Mouse (Mus musculus): ENCODE results near the gene Fam219a. TPM values are rescaled to one million over a fixed set of nuclear protein-coding genes. Genes with fewer than 3 reads are reported as not detected.

The Fam219a gene
- polyA plus RNA-seq, 1 experiment from 2014 or later = 16.8 TPM

DNA sequence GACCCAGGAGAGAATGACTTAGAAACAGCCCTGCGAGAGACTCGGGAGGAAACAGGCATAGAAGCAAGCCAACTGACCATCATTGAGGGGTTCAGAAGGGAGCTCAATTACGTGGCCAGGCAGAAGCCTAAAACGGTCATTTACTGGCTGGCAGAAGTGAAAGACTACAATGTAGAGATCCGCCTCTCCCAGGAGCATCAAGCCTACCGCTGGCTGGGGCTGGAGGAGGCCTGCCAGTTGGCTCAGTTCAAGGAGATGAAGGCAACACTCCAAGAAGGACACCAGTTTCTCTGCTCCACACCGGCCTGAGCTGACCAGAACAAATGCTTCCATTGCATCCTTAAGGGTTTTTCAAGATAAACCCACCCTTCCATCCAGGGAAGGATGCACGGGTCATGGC is 89.1 kb downstream of the Fam219a start:
- no peak overlapping the region for H3K4me2 ChIP-seq
- H3K4me1 ChIP-seq = peaks cover 4% of the 10 kb centered on the region; the same call in 1 of the 2 replicates
- ATAC-seq (replicated peaks) = no peak
- no peaks in the 10 kb centered on the region for H3K27me3 ChIP-seq (replicated peaks)
- H3K9me3 ChIP-seq = no peaks in the 10 kb centered on the region
- H3K9ac ChIP-seq = no peak overlapping the region
- H3K4me3 ChIP-seq = no peak overlapping the region
- 81% methylated on average over 8 of the region's 8 CpGs for WGBS
- no peak overlapping the region for H3K27ac ChIP-seq
- H3K36me3 ChIP-seq (replicated peaks) = no peaks in the 10 kb centered on the region; the same call in 1 of the 2 replicates

GRCm38 (mm10) chr4:41479456-41479804 is 89.9 kb downstream of the Fam219a start:
- Histone ChIP-seq H3K4me2 (no peak overlapping the region), H3K27ac (no peak overlapping the region), H3K4me1 (peaks cover 4% of the 10 kb centered on the region; the same call in 1 of the 2 replicates), H3K4me3 (no peak overlapping the region), H3K9ac (no peak overlapping the region), H3K36me3 (replicated peaks) (no peaks in the 10 kb centered on the region; the same call in 1 of the 2 replicates), H3K9me3 (no peaks in the 10 kb centered on the region), H3K27me3 (replicated peaks) (no peaks in the 10 kb centered on the region)
- no peak for ATAC-seq (replicated peaks)
- WGBS = 85% methylated on average over 1 of the region's 1 CpGs

DNA sequence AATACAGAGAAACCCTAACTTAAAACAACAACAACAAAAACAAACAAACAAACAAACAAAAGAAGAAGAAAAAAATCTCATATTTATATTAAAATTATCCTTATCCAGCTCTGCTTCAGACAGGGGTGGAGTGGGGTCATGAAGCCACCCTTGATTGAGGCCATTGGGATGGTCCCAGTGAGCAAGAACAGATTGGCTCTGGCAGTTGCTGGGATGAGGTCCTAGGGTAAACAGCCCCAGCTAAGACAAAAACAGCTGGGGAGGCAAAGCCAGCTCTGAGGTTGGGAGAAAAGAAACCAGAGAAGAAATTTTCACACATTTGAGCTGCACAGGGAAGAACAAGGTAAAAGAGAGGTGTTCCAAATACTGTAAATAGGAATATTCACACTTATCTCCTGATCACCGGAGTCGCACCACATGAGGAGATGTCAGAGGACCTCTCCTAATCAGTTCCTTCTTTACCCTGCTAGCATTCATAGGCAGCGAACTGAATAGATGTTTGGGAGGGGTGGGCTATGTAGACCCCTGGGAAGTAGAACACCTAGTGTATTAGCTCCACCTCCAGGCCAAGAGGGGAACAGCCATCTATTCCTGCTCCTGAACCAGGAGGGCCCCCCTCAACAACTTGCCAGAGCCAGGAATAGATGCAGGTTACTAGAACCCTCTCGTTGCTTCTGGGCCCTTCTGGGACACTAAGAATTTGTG is 90.4 kb downstream of the Fam219a start:
- no peaks in the 10 kb centered on the region for H3K9me3 ChIP-seq
- H3K4me1 ChIP-seq = peaks cover 4% of the 10 kb centered on the region; the same call in 1 of the 2 replicates
- ATAC-seq (replicated peaks) = no peak
- no peak overlapping the region for H3K27ac ChIP-seq
- H3K9ac ChIP-seq = no peak overlapping the region
- no peak overlapping the region for H3K4me3 ChIP-seq
- H3K36me3 ChIP-seq (replicated peaks) = no peaks in the 10 kb centered on the region; the same call in 1 of the 2 replicates
- 69% methylated on average over 4 of the region's 4 CpGs for whole genome bisulfite sequencing
- H3K4me2 ChIP-seq = no peak overlapping the region
- H3K27me3 ChIP-seq (replicated peaks) = no peaks in the 10 kb centered on the region

- Histone ChIP-seq H3K9ac (no peak overlapping the region), H3K4me3 (no peak overlapping the region), H3K36me3 (replicated peaks) (no peaks in the 10 kb centered on the region; the same call in 1 of the 2 replicates), H3K4me2 (no peak overlapping the region), H3K9me3 (no peaks in the 10 kb centered on the region), H3K27ac (no peak overlapping the region), H3K27me3 (replicated peaks) (no peaks in the 10 kb centered on the region), H3K4me1 (peaks cover 4% of the 10 kb centered on the region; the same call in 1 of the 2 replicates)
- 91% methylated on average over 9 of the region's 9 CpGs for WGBS
- no peak for ATAC-seq (replicated peaks)
These were observed 91.6 kb downstream of the Fam219a start for GRCm38 (mm10) chr4:41477648-41478160.

- Histone ChIP-seq H3K4me3 (no peak overlapping the region), H3K27ac (no peak overlapping the region), H3K9me3 (no peaks in the 10 kb centered on the region), H3K36me3 (replicated peaks) (no peaks in the 10 kb centered on the region), H3K9ac (no peak overlapping the region), H3K4me1 (peaks cover 22% of the 10 kb centered on the region; the same call in 1 of the 2 replicates), H3K4me2 (no peak overlapping the region), H3K27me3 (replicated peaks) (no peaks in the 10 kb centered on the region)
- 77% methylated on average over 1 of the region's 1 CpGs for WGBS
- no peak for ATAC-seq (replicated peaks)
These were observed 98.0 kb downstream of the Fam219a start for GRCm38 (mm10) chr4:41471384-41471689.

GRCm38 (mm10) chr4:41470684-41471383 is 98.5 kb downstream of the Fam219a start:
- Histone ChIP-seq H3K9ac (no peak overlapping the region), H3K4me3 (no peak overlapping the region), H3K27me3 (replicated peaks) (no peaks in the 10 kb centered on the region), H3K4me1 (peaks cover 22% of the 10 kb centered on the region; the same call in 1 of the 2 replicates), H3K36me3 (replicated peaks) (no peaks in the 10 kb centered on the region), H3K9me3 (no peaks in the 10 kb centered on the region), H3K4me2 (no peak overlapping the region), H3K27ac (no peak overlapping the region)
- 21% methylated on average over 5 of the region's 5 CpGs for WGBS
- ATAC-seq (replicated peaks) = peak; percentile 43

DNA sequence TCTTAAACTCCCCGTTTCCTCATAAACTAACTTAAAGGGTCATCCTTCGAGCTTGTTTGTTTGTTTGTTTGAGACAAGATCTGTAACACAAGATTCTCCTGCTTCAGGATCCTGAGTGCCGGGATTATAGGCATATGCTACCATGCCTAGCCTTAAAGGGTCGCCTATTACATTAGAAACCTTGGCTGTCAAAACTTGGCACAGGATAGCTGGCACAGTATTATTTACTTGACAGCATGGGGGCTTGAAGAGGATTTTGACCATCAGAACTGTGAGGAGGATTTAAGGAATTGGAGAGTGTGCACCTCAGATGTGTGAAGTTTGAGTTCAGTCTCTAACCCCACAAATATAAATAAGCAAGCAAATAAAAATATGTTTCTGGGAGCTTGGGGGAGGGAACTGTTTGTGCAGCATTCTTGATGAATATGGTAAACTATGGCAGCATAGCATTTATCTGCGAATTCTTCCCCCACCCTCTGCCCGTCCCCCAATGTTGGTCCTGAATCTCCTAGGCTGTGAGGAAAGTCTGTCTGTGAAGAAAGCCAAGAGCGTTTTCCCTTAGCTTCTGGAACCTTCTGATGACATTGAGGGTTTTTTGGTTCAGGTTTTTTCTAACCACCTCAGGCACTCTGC is 99.2 kb downstream of the Fam219a start:
- H3K4me1 ChIP-seq = peaks cover 22% of the 10 kb centered on the region; the same call in 1 of the 2 replicates
- WGBS = 50% methylated on average over 7 of the region's 7 CpGs
- no peak overlapping the region for H3K4me3 ChIP-seq
- H3K9me3 ChIP-seq = no peaks in the 10 kb centered on the region
- H3K27me3 ChIP-seq (replicated peaks) = no peaks in the 10 kb centered on the region
- H3K36me3 ChIP-seq (replicated peaks) = no peaks in the 10 kb centered on the region
- no peak overlapping the region for H3K9ac ChIP-seq
- ATAC-seq (replicated peaks) = no peak
- H3K27ac ChIP-seq = no peak overlapping the region
- H3K4me2 ChIP-seq = no peak overlapping the region

DNA sequence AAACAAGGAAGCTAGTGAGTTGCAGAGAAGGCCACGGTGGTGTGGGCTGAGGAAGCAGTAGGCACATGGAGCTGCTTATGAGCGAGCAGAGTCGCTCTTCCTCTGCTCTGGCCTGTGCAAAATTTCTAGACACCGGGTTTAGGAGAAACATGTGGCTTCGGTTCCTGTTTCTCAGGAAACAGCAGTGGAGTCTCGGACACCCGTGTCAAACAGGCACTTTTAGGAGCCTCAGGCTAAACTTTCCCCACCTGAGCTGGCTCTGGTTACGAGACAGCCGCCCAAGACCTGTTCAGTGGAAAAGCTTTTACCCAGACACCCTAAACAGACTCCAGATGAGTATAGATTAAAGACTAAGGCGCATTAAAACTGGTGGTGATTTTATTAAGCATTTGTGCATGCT is 100.1 kb downstream of the Fam219a start:
- Histone ChIP-seq H3K4me3 (no peak overlapping the region), H3K36me3 (replicated peaks) (no peaks in the 10 kb centered on the region), H3K4me2 (no peak overlapping the region), H3K4me1 (peaks cover 23% of the 10 kb centered on the region; the same call in 1 of the 2 replicates), H3K27ac (no peak overlapping the region), H3K9ac (no peak overlapping the region), H3K9me3 (no peaks in the 10 kb centered on the region), H3K27me3 (replicated peaks) (no peaks in the 10 kb centered on the region)
- WGBS = 76% methylated on average over 10 of the region's 10 CpGs
- ATAC-seq (replicated peaks) = no peak

DNA sequence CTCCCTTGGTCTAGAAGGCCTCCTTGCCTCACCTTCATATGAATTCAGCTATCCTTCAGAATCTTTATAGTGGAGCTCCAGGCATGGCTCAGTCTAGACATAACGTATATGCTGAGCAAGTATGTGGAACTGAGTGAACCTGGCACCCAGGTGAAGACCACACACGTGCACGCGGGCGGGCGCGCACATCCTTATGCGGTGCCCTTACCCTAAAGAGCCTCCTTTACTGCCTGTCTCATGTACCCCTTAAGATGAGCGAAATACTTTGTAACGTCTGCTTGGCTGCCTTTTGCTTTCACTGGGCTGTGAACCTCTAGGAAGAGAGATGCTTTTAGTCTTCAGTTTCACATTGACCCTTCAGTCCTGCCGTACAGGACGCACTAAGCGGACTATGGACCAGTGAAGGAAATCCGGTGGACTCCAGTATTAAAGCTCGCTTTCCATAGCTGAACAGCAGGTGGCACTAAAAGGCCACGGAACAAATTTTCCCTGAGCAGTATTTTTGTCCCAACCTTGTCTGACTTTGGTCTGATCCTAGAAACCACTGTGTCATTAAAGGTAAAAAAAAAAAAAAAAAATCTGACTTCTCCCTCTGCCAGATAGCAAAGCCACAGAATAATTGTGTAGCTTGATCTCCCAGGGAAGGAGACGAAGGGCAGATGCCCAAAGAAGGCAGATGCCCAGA is 100.8 kb downstream of the Fam219a start:
- H3K27me3 ChIP-seq (replicated peaks) = no peaks in the 10 kb centered on the region
- H3K9me3 ChIP-seq = no peaks in the 10 kb centered on the region
- H3K36me3 ChIP-seq (replicated peaks) = no peaks in the 10 kb centered on the region
- H3K4me2 ChIP-seq = no peak overlapping the region
- no peak overlapping the region for H3K27ac ChIP-seq
- peaks cover 28% of the 10 kb centered on the region for H3K4me1 ChIP-seq
- no peak overlapping the region for H3K4me3 ChIP-seq
- H3K9ac ChIP-seq = no peak overlapping the region
- 54% methylated on average over 17 of the region's 17 CpGs for WGBS
- ATAC-seq (replicated peaks) = no peak

Other genes with a start within 250 kb of the Fam219a start
- gene Ubap1, start 220.5 kb downstream of the Fam219a start, polyA plus RNA-seq (2015; fragmentation: Nextera tagmentation; extraction: Ambion mirVana) = 65.2 and 73.8 TPM in 2 replicates
- gene Kif24, start 104.7 kb downstream of the Fam219a start, polyA plus RNA-seq (2015; fragmentation: Nextera tagmentation; extraction: Ambion mirVana) = 3.0 and 3.3 TPM in 2 replicates
- gene Nudt2, start 104.4 kb downstream of the Fam219a start, polyA plus RNA-seq (2015; fragmentation: Nextera tagmentation; extraction: Ambion mirVana) = 65.1 and 66.3 TPM in 2 replicates
- 6.3 and 8.9 TPM in 2 replicates for gene AI464131, start 66.5 kb downstream of the Fam219a start, polyA plus RNA-seq (2015; fragmentation: Nextera tagmentation; extraction: Ambion mirVana)
- gene 1110017D15Rik, start 52.2 kb downstream of the Fam219a start, polyA plus RNA-seq (2015; fragmentation: Nextera tagmentation; extraction: Ambion mirVana) = 13.8 and 15.5 TPM in 2 replicates
- gene Dnaic1, start 237 bp upstream of the Fam219a start, polyA plus RNA-seq (2015; fragmentation: Nextera tagmentation; extraction: Ambion mirVana) = 3.3 and 3.5 TPM in 2 replicates
- gene Enho, start 70.8 kb upstream of the Fam219a start, polyA plus RNA-seq (2015; fragmentation: Nextera tagmentation; extraction: Ambion mirVana) = 121 and 122 TPM in 2 replicates
- gene Cntfr, start 127.6 kb upstream of the Fam219a start, polyA plus RNA-seq (2015; fragmentation: Nextera tagmentation; extraction: Ambion mirVana) = 28.1 and 32.2 TPM in 2 replicates
- 37.5 and 40.3 TPM in 2 replicates for gene Il11ra1, start 130.5 kb upstream of the Fam219a start, polyA plus RNA-seq (2015; fragmentation: Nextera tagmentation; extraction: Ambion mirVana)
- gene Rpp25l, start 144.0 kb upstream of the Fam219a start, polyA plus RNA-seq (2015; fragmentation: Nextera tagmentation; extraction: Ambion mirVana) = 59.1 and 64.6 TPM in 2 replicates
- gene Dctn3, start 153.6 kb upstream of the Fam219a start, polyA plus RNA-seq (2015; fragmentation: Nextera tagmentation; extraction: Ambion mirVana) = 295 and 308 TPM in 2 replicates
- gene Arid3c, start 161.6 kb upstream of the Fam219a start, polyA plus RNA-seq (2015; fragmentation: Nextera tagmentation; extraction: Ambion mirVana) = 0.56 and 1.1 TPM in 2 replicates
- 48.3 and 51.1 TPM in 2 replicates for gene Galt, start 185.7 kb upstream of the Fam219a start, polyA plus RNA-seq (2015; fragmentation: Nextera tagmentation; extraction: Ambion mirVana)
- gene Sigmar1, start 186.6 kb upstream of the Fam219a start, polyA plus RNA-seq (2015; fragmentation: Nextera tagmentation; extraction: Ambion mirVana) = 65.7 and 66.0 TPM in 2 replicates
- gene Ccl27a, start 204.7 kb upstream of the Fam219a start, polyA plus RNA-seq (2015; fragmentation: Nextera tagmentation; extraction: Ambion mirVana) = 278 and 302 TPM in 2 replicates

All from midbrain, embryonic 15.5 days (tissue).